Mouse (Mus musculus): ENCODE data around the gene Clip4.

Clip4 gene

DNA sequence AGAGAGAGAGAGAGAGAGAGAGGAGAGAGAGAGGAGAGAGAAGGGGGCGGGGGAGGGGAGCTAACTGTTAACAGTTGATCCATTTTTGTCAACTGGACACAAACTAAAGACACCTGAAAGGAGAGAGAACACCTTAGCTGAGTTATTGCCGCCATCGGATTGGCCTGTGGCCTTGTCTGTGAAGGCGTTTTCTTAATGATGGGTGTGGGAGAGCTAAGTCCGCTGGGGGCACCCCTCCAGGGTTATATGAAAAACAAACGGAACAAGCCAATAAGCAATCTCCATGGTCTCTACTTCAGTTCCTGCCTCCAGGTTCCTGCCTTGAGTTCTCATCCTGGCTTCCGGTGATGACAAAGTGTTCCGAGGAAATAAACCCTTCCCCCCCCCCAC is 102.0 kb downstream of the Clip4 start:
- peak overlapping the region; percentile 76; the same call in 1 of the 2 replicates for H3K4me3 ChIP-seq (replicated peaks; ENCODE audit: low read length)
- no peak for TF ChIP-seq CTCF (conservative IDR thresholded peaks at IDR 0.05; ENCODE audit: low read length)
- no peak for TF ChIP-seq NANOG (IDR thresholded peaks at IDR 0.05; ENCODE audit: borderline replicate concordance, low read length)
- TF ChIP-seq POU5F1 (IDR thresholded peaks at IDR 0.05; ENCODE audit: borderline replicate concordance, low read length) = no peak
- no peaks in the 10 kb centered on the region for H3K36me3 ChIP-seq (ENCODE audit: insufficient read depth, low read length)
- peaks cover 13% of the 10 kb centered on the region; the same call in 1 of the 2 replicates for H3K4me1 ChIP-seq (replicated peaks; ENCODE audit: low read depth, low read length)
- peaks cover 39% of the 10 kb centered on the region for H3K27me3 ChIP-seq (ENCODE audit: insufficient read depth, low read length)
- no peaks in the 10 kb centered on the region for H3K9me3 ChIP-seq (ENCODE audit: low read length)

DNA sequence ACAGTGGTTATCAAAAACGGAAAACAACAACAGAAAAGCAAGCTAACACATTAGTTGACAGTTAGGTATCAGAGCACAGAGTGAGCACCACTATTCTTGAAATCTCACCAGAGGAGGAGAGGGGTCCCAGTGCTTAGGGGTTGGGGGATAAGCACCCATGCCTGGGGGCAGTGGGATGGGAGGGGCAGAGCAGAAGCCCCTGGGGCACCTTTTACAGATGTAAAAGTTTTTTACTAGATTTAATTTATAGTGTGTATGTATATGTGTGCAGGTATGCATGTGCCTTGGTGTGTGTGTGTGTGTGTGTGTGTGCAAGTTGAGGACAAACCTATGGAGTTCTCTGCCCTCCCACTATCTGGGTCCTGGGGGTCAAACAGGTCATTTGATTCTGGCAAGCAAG is 102.4 kb downstream of the Clip4 start:
- peaks cover 13% of the 10 kb centered on the region; the same call in 1 of the 2 replicates for H3K4me1 ChIP-seq (replicated peaks; ENCODE audit: low read depth, low read length)
- H3K36me3 ChIP-seq (ENCODE audit: insufficient read depth, low read length) = no peaks in the 10 kb centered on the region
- no peaks in the 10 kb centered on the region for H3K9me3 ChIP-seq (ENCODE audit: low read length)
- no peak for TF ChIP-seq POU5F1 (IDR thresholded peaks at IDR 0.05; ENCODE audit: borderline replicate concordance, low read length)
- no peak for TF ChIP-seq NANOG (IDR thresholded peaks at IDR 0.05; ENCODE audit: borderline replicate concordance, low read length)
- no peak for TF ChIP-seq CTCF (conservative IDR thresholded peaks at IDR 0.05; ENCODE audit: low read length)
- H3K4me3 ChIP-seq (replicated peaks; ENCODE audit: low read length) = no peak overlapping the region
- H3K27me3 ChIP-seq (ENCODE audit: insufficient read depth, low read length) = peaks cover 39% of the 10 kb centered on the region

DNA sequence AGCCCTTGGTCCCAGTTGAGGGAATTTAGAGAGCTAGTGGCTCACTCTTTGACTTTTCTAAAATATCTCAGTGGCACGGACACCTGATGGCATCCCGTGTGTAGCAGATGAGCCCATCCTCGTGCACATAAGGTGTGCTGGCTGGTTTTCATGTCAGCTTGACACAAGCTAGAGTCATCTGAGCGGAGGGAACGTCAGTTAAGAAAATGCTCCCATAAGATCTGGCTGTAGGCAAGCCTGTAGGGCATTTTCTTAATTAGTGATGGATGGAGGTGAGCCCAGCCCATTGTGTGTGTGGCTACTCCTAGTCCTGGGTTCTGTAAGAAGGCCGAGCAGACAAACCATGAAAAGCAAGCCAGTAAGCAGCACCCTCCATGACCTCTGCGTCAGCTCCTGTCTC is 103.7 kb downstream of the Clip4 start:
- Histone ChIP-seq H3K4me3 (replicated peaks; ENCODE audit: low read length) (no peak overlapping the region), H3K27me3 (ENCODE audit: insufficient read depth, low read length) (peaks cover 39% of the 10 kb centered on the region), H3K36me3 (ENCODE audit: insufficient read depth, low read length) (no peaks in the 10 kb centered on the region), H3K9me3 (ENCODE audit: low read length) (no peaks in the 10 kb centered on the region), H3K4me1 (replicated peaks; ENCODE audit: low read depth, low read length) (peaks cover 13% of the 10 kb centered on the region; the same call in 1 of the 2 replicates)
- TF ChIP-seq NANOG (IDR thresholded peaks at IDR 0.05; ENCODE audit: borderline replicate concordance, low read length) = no peak
- no peak for TF ChIP-seq CTCF (conservative IDR thresholded peaks at IDR 0.05; ENCODE audit: low read length)
- no peak for TF ChIP-seq POU5F1 (IDR thresholded peaks at IDR 0.05; ENCODE audit: borderline replicate concordance, low read length)

DNA sequence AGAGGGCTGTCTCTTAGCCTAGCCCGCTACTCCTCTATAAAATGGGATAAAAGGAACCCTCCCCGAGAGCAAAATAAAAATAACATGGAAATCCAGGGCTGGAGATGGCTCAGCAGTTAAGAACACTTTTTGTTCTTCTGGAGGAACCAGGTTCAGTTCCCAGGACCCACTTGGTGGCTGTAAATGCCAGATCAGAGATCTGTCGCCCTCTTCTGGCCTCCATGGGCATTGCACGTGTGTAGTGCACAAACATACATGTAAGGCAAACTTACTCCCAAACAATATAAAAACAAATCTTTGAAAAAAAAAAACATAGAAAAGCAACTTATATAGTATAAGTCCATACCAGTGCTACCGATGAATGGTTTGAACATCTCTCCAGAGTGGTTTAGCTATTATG is 104.7 kb downstream of the Clip4 start:
- H3K36me3 ChIP-seq (ENCODE audit: insufficient read depth, low read length) = no peaks in the 10 kb centered on the region
- TF ChIP-seq CTCF (conservative IDR thresholded peaks at IDR 0.05; ENCODE audit: low read length) = peak; percentile 93
- no peak for TF ChIP-seq NANOG (IDR thresholded peaks at IDR 0.05; ENCODE audit: borderline replicate concordance, low read length)
- no peak for TF ChIP-seq POU5F1 (IDR thresholded peaks at IDR 0.05; ENCODE audit: borderline replicate concordance, low read length)
- H3K9me3 ChIP-seq (ENCODE audit: low read length) = no peaks in the 10 kb centered on the region
- peaks cover 39% of the 10 kb centered on the region for H3K27me3 ChIP-seq (ENCODE audit: insufficient read depth, low read length)
- H3K4me1 ChIP-seq (replicated peaks; ENCODE audit: low read depth, low read length) = peaks cover 13% of the 10 kb centered on the region; the same call in 1 of the 2 replicates
- no peak overlapping the region for H3K4me3 ChIP-seq (replicated peaks; ENCODE audit: low read length)

DNA sequence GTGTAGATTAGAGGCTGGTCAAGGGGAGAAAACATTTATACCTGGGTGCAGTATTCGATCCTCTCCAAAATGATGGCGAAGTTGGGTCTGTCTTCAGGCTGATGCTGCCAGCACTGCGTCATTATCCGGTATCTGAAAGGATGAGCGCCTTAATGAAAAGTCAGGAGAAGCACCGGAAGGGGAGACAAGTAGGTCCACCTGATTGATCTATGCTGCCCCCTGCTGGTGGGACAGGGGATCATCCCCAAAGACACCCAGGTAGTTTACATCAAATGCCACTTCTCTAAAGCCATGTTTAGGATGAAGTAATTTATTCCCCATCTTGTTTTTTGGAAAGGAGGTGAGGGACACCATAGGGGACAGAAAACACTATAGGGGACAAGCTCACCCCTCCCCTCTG is 105.8 kb downstream of the Clip4 start:
- Histone ChIP-seq H3K4me1 (replicated peaks; ENCODE audit: low read depth, low read length) (peaks cover 8% of the 10 kb centered on the region; the same call in 1 of the 2 replicates), H3K9me3 (ENCODE audit: low read length) (no peaks in the 10 kb centered on the region), H3K36me3 (ENCODE audit: insufficient read depth, low read length) (no peaks in the 10 kb centered on the region), H3K4me3 (replicated peaks; ENCODE audit: low read length) (no peak overlapping the region), H3K27me3 (ENCODE audit: insufficient read depth, low read length) (peaks cover 31% of the 10 kb centered on the region)
- TF ChIP-seq CTCF (conservative IDR thresholded peaks at IDR 0.05; ENCODE audit: low read length) = peak; percentile 73
- TF ChIP-seq POU5F1 (IDR thresholded peaks at IDR 0.05; ENCODE audit: borderline replicate concordance, low read length) = no peak

DNA sequence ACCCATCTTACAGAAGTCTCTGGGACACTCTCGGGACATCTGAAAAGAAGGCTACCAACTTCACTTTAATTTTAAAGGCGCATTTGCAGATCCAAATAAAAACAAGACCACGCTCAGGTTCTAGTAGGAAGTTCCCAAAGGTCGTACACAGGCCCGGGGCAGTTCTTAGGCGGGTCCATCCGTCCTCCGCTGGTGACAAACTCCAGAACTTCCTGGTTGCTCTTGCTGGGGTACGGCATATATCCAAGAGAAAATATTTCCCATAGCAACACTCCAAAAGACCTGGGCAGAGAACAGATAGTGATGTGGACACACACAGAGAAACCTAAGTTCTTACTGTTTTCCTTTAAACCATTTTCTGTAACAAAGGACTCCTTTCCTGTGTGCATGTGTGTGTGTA is 106.5 kb downstream of the Clip4 start:
- Histone ChIP-seq H3K27me3 (ENCODE audit: insufficient read depth, low read length) (peaks cover 24% of the 10 kb centered on the region), H3K36me3 (ENCODE audit: insufficient read depth, low read length) (no peaks in the 10 kb centered on the region), H3K4me3 (replicated peaks; ENCODE audit: low read length) (no peak overlapping the region), H3K9me3 (ENCODE audit: low read length) (no peaks in the 10 kb centered on the region), H3K4me1 (replicated peaks; ENCODE audit: low read depth, low read length) (peaks cover 6% of the 10 kb centered on the region; the same call in 1 of the 2 replicates)
- TF ChIP-seq CTCF (conservative IDR thresholded peaks at IDR 0.05; ENCODE audit: low read length) (no peak), NANOG (IDR thresholded peaks at IDR 0.05; ENCODE audit: borderline replicate concordance, low read length) (no peak), POU5F1 (IDR thresholded peaks at IDR 0.05; ENCODE audit: borderline replicate concordance, low read length) (no peak)

DNA sequence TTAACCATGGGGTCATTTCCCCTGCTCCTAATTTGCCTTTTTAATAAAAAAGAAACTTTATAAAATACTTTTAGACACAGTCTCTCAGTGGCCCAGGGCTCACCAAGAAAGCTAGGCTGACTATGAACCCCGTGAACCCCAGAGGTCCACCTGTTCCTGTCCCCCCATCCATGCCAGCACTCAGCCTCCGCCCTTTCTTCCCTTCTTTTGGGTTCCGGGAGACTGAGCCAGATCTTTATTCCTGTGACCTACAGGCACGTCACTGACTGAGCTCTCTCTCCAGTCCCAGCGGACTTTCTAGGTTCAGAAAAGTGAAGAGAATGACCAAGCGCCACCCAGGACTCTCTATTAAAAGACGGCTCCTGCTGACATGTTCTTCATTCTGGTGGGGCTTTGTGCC is 107.2 kb downstream of the Clip4 start:
- H3K36me3 ChIP-seq (ENCODE audit: insufficient read depth, low read length) = no peaks in the 10 kb centered on the region
- 0 out of 2 replicates have a peak, but pooled peaks cover 1% of the 10 kb centered on the region for H3K4me1 ChIP-seq (replicated peaks; ENCODE audit: low read depth, low read length)
- no peak overlapping the region for H3K4me3 ChIP-seq (replicated peaks; ENCODE audit: low read length)
- H3K27me3 ChIP-seq (ENCODE audit: insufficient read depth, low read length) = peaks cover 17% of the 10 kb centered on the region
- TF ChIP-seq POU5F1 (IDR thresholded peaks at IDR 0.05; ENCODE audit: borderline replicate concordance, low read length) (no peak), CTCF (conservative IDR thresholded peaks at IDR 0.05; ENCODE audit: low read length) (no peak), NANOG (IDR thresholded peaks at IDR 0.05; ENCODE audit: borderline replicate concordance, low read length) (no peak)
- no peaks in the 10 kb centered on the region for H3K9me3 ChIP-seq (ENCODE audit: low read length)

DNA sequence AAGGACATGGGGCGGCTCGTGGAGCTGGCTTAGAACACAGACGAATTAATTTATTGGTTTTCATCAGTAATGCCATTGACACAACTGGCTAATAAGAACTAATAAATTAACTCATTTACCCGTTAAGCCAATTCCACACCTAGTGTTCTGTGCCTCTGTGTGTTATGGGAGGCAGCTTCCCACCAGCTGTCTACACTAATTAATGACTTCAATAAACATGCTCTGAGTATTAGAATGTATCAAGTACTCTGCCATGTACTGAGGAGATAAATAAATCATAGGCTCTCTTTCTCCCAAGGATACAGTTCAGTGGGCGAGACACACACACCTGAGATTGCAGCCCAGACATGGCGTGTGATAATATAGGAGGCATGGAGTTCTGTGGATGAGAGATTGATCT is 113.1 kb downstream of the Clip4 start:
- 0 out of 2 replicates have a peak, but pooled peaks cover 4% of the 10 kb centered on the region for H3K9me3 ChIP-seq (ENCODE audit: low read length)
- no peak overlapping the region for H3K4me3 ChIP-seq (replicated peaks; ENCODE audit: low read length)
- H3K36me3 ChIP-seq (ENCODE audit: insufficient read depth, low read length) = no peaks in the 10 kb centered on the region
- no peaks in the 10 kb centered on the region for H3K27me3 ChIP-seq (ENCODE audit: insufficient read depth, low read length)
- no peaks in the 10 kb centered on the region for H3K4me1 ChIP-seq (replicated peaks; ENCODE audit: low read depth, low read length)
- TF ChIP-seq POU5F1 (IDR thresholded peaks at IDR 0.05; ENCODE audit: borderline replicate concordance, low read length) = no peak
- TF ChIP-seq CTCF (conservative IDR thresholded peaks at IDR 0.05; ENCODE audit: low read length) = no peak

DNA sequence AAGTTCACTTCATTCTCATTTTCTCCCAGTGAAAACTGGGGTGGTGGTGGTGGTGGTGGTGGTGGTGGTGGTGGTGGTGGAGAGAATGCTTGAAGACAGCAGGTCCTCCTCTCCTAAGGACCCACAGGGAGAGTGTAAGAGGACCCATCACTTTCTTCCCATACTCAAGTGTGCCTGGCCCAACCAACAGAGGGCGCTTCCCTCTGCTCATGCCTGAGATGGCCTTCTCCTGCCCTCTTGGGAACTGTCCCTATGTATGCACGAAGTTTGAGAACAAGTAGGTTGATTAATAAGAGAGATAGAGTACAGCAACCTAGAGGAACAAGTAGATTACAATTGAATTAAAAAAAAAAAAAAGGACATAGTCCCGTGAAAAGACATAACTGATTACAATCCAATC is 140.8 kb downstream of the Clip4 start:
- Histone ChIP-seq H3K27me3 (ENCODE audit: insufficient read depth, low read length) (peaks cover 30% of the 10 kb centered on the region), H3K4me3 (replicated peaks; ENCODE audit: low read length) (no peak overlapping the region), H3K4me1 (replicated peaks; ENCODE audit: low read depth, low read length) (0 out of 2 replicates have a peak, but pooled peaks cover 5% of the 10 kb centered on the region), H3K36me3 (ENCODE audit: insufficient read depth, low read length) (no peaks in the 10 kb centered on the region), H3K9me3 (ENCODE audit: low read length) (no peaks in the 10 kb centered on the region)
- TF ChIP-seq CTCF (conservative IDR thresholded peaks at IDR 0.05; ENCODE audit: low read length) (no peak), NANOG (IDR thresholded peaks at IDR 0.05; ENCODE audit: borderline replicate concordance, low read length) (no peak), POU5F1 (IDR thresholded peaks at IDR 0.05; ENCODE audit: borderline replicate concordance, low read length) (no peak)

Data from E14TG2a.4 (cell line).